Mouse (Mus musculus): Measurements from ENCODE around the gene Brpf1.

DNA sequence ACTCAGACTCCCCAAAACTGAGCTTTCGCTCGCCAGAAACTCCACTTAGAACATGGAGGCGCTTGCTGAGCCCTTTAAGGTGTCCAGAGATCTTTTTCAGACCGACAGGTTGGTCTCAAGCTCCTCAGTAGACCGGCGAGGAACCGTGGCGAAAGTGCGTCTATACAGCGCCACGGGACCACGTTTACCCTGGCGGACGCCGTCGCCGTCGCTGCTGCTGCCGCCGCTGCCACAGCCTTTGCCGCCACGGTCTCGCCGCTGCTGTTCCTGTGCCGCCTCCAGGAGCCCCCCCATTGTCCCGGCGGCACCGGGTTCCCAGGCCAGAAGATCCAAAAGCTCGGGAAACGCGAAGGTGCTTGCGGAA lies at the start of gene Brpf1:
- TF ChIP-seq CTCF (IDR thresholded peaks at IDR 0.05; ENCODE audit: extremely low read depth, insufficient read depth, insufficient read length, insufficient replicate concordance) (no peak), POLR2A (IDR thresholded peaks at IDR 0.05; ENCODE audit: low read depth, low read length) (peak; percentile 15; the same call in 1 of the 2 replicates)
